Mouse (Mus musculus) forebrain, postnatal 0 days (tissue): ENCODE measurements around the gene Mogs. TPM values are rescaled to one million over a fixed set of nuclear protein-coding genes. Genes with fewer than 3 reads are reported as not detected.

ENCODE experiments used
- ATAC-seq: fragments of 200-750 bp; cut with Nextera tagmentation; 2 replicates; pipeline ENCODE4 v1.8.0; 2017; ENCODE audit warnings: mild to moderate bottlenecking, moderate library complexity
- DNase-seq: peaks from one replicate; pipeline ENCODE4 v3.0.0-alpha.2; 2015
- H3K27ac ChIP-seq: fragments of 300-500 bp; sonication (generic); 2 replicates; pipeline ENCODE4 v1.5.1; 2014; ENCODE audit warnings: low read depth, mild to moderate bottlenecking, antibody characterized with exemption, low read length, moderate library complexity, mixed read lengths
- H3K27me3 ChIP-seq: fragments of 300-500 bp; sonication (generic); 2 replicates; pipeline ENCODE4 v1.6.1; 2014; ENCODE audit warnings: mild to moderate bottlenecking, low read length, mixed read lengths; ENCODE audit not compliant: insufficient read depth
- H3K36me3 ChIP-seq: fragments of 300-500 bp; sonication (generic); 2 replicates; pipeline ENCODE4 v1.6.1; 2014; ENCODE audit warnings: mild to moderate bottlenecking, moderate library complexity; ENCODE audit not compliant: insufficient read depth
- H3K4me1 ChIP-seq: fragments of 300-500 bp; sonication (generic); 2 replicates; pipeline ENCODE4 v1.6.1; 2014; ENCODE audit warnings: antibody characterized with exemption; ENCODE audit not compliant: insufficient read depth
- H3K4me2 ChIP-seq: fragments of 300-500 bp; sonication (generic); 2 replicates; pipeline ENCODE4 v1.6.1; 2014; ENCODE audit warnings: low read depth, mild to moderate bottlenecking, moderate library complexity
- H3K4me3 ChIP-seq: fragments of 300-500 bp; sonication (generic); 2 replicates; pipeline ENCODE4 v1.5.1; 2014; ENCODE audit warnings: low read depth, low read length, mixed read lengths
- H3K9ac ChIP-seq: fragments of 300-500 bp; sonication (generic); 2 replicates; pipeline ENCODE4 v1.6.1; 2014; ENCODE audit warnings: mild to moderate bottlenecking
- H3K9me3 ChIP-seq: fragments of 300-500 bp; sonication (generic); 2 replicates; pipeline ENCODE4 v1.6.1; 2016; ENCODE audit warnings: low read length
- CTCF ChIP-seq: sonication (generic); IDR thresholded peaks from 2 replicates; pipeline ENCODE4 v1.5.1; 2016; ENCODE audit warnings: antibody characterized with exemption, control low read depth, low read depth
- WGBS: fragments of 180-500 bp; shearing (Covaris S2); extraction: QIAGEN DNeasy Blood & Tissue Kit; methylation state at CpG from one replicate; pipeline ENCODE4 v1.1.7; 2014; 5-methylcytosine and 5-hydroxymethylcytosine counted together
- polyA plus RNA-seq: library from polyadenylated mRNA; unstranded; fragments of >200 nt; fragmentation: Nextera tagmentation; extraction: Ambion mirVana; gene quantifications from 2 replicates; pipeline ENCODE4 v1.2.1, GENCODE M21; 2015
- total RNA-seq: library from RNA; depleted of rRNA; stranded (reverse); fragments of >200 nt; gene quantifications from 2 replicates; pipeline ENCODE4 v1.2.3, GENCODE M21; 2014

Mogs gene
- total and polyA plus RNA-seq, 2 experiments from 2014 or later = 17.4 to 43.5 TPM

DNA sequence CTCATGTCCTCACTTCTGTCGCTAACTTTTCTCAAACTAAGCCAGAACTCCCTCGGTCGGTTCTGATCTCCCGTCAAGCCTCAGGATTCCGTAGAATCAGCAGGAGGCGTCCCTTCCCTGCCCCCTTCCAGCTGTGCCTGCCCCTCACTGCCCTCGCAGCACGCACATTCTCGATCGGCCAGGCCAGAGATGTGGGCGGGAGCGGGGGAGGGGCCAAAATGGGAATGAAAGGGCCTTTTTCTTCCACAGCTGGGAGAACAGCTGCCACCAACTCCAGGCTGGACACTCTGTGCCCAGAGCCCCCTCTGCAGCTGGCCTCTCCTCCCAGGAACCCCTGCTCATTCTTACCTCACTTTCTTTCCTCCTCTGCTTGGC lies 22.3 kb downstream of the Mogs start:
- peak; percentile 42 for DNase-seq

DNA sequence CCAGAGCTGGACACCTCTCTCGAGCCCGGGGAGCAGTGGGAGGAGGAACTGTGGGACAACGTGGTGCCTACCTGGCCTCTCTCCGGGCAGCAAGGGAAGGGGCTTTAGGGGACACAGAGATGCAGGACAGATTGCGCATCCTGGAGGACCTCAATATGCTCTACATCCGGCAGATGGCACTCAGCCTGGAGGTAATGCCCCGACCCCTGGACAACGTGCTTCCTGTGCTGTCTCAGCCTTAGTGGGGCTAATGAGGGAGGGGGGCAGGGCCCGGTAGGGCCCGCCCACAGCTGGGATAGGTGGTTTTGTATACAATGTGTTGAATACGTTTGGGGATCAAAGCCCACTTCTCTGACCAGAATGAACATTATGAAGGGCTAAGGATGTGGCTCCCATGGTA lies 22.8 kb downstream of the Mogs start:
- peak overlapping the region; percentile 48 for H3K4me2 ChIP-seq
- H3K27me3 ChIP-seq = peaks cover 14% of the 10 kb centered on the region
- H3K4me1 ChIP-seq = no peaks in the 10 kb centered on the region
- DNase-seq (no peak), ATAC-seq (0 out of 2 replicates have a peak, but pooled peaks have one; percentile 5)
- H3K27ac ChIP-seq = peak overlapping the region; percentile 66
- 7% methylated on average over 11 of the region's 11 CpGs for WGBS
- no peak for TF ChIP-seq CTCF
- no peaks in the 10 kb centered on the region for H3K9me3 ChIP-seq
- no peaks in the 10 kb centered on the region for H3K36me3 ChIP-seq
- H3K4me3 ChIP-seq = 0 out of 2 replicates have a peak overlapping the region, but pooled peaks have one; percentile 26
- 0 out of 2 replicates have a peak overlapping the region, but pooled peaks have one; percentile 48 for H3K9ac ChIP-seq

More for the DNA sequence above, 22.3 kb downstream of the Mogs start:
- no peak for TF ChIP-seq CTCF
- peak; percentile 57 for ATAC-seq
- H3K27ac ChIP-seq = peak overlapping the region; percentile 72
- peak overlapping the region; percentile 48; the same call in 1 of the 2 replicates for H3K9ac ChIP-seq
- no peaks in the 10 kb centered on the region for H3K36me3 ChIP-seq
- H3K27me3 ChIP-seq = peaks cover 14% of the 10 kb centered on the region
- 4% methylated on average over 12 of the region's 12 CpGs for whole genome bisulfite sequencing
- no peaks in the 10 kb centered on the region for H3K9me3 ChIP-seq
- peak overlapping the region; percentile 26 for H3K4me3 ChIP-seq
- no peaks in the 10 kb centered on the region for H3K4me1 ChIP-seq
- H3K4me2 ChIP-seq = peak overlapping the region; percentile 48

DNA sequence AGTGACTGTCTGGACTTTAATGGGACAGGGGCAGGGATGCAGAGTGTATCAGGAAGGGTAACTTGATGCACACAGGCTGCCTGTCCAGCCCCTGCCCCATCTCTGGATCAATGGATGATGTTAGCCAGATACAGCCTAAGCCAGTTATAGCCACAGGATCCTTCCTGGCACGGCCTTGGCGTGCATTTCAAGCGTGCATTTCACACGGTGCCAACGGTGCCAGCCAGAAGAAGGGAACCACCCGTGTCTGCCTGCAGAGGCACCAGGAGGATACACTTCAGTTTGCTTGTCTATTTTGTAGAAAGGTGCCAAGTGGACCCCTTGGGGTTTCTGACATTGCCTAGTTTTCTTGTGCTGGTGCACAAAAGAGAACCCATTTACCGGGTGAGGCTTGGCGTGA lies 24.7 kb downstream of the Mogs start:
- Histone ChIP-seq H3K4me2 (no peak overlapping the region), H3K27ac (no peak overlapping the region), H3K4me1 (no peaks in the 10 kb centered on the region), H3K27me3 (peaks cover 11% of the 10 kb centered on the region), H3K9ac (no peak overlapping the region), H3K4me3 (no peak overlapping the region), H3K36me3 (no peaks in the 10 kb centered on the region), H3K9me3 (no peaks in the 10 kb centered on the region)
- 80% methylated on average over 8 of the region's 8 CpGs for WGBS
- DNase-seq (no peak), ATAC-seq (no peak)
- TF ChIP-seq CTCF = no peak

DNA sequence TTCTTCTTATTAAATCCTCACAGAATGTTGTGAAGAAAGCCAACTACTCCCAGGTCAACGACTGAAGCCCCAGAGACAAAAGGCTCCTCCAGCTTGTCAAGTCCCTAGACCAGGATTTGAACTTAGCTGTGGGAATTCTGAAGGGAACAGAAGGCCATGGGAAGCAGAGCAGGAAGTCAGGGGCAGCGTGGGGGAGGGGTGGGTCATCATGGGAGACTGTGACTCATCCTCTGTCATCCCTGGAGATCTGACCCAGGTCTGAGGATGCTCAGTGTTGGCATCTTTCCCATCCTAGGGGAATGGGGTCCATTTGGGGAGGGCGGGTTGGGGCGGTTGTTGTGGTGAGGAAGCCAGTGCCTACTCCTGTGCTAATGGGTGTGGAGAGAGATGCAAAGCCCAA lies 26.3 kb downstream of the Mogs start:
- ATAC-seq (no peak), DNase-seq (no peak)
- no peaks in the 10 kb centered on the region for H3K9me3 ChIP-seq
- H3K27ac ChIP-seq = no peak overlapping the region
- TF ChIP-seq CTCF = no peak
- no peaks in the 10 kb centered on the region for H3K4me1 ChIP-seq
- H3K4me3 ChIP-seq = peak overlapping the region; percentile 34
- H3K36me3 ChIP-seq = no peaks in the 10 kb centered on the region
- H3K9ac ChIP-seq = peak overlapping the region; percentile 65
- 30% methylated on average over 4 of the region's 4 CpGs for WGBS
- H3K27me3 ChIP-seq = peaks cover 4% of the 10 kb centered on the region
- peak overlapping the region; percentile 66 for H3K4me2 ChIP-seq

DNA sequence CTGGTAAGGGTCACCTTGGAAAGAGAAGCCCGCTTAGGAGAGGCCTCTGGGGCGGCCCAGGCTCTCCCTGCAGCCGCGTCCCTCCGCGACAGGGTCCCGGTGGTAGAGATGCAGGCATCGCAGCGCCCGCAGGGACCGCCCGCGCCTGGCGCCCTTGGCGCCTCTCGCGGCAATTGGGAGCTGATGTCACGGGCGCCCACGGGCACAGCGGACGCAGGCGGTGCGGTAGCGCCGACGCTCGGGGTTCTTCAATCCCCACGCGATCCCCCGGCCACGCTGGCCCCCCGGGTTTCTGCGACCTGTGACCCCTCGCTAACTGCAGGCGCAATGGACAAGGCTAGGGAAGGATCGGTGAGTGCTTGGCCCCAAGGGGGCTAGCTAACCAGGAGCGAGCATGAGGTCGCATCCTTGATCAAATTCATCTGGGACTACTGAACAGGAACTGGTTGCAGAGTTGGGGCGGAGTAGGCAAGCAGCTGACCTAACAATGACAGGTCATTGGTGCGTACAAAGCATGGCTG lies 27.0 kb downstream of the Mogs start:
- H3K36me3 ChIP-seq = no peaks in the 10 kb centered on the region
- no peaks in the 10 kb centered on the region for H3K4me1 ChIP-seq
- peaks cover 4% of the 10 kb centered on the region for H3K27me3 ChIP-seq
- TF ChIP-seq CTCF = peak; percentile 14; the same call in 1 of the 2 replicates
- H3K9me3 ChIP-seq = no peaks in the 10 kb centered on the region
- peak; percentile 81 for ATAC-seq
- 2% methylated on average over 41 of the region's 41 CpGs for WGBS
- H3K27ac ChIP-seq = no peak overlapping the region
- H3K4me2 ChIP-seq = peak overlapping the region; percentile 66
- H3K4me3 ChIP-seq = peak overlapping the region; percentile 34
- peak; percentile 68 for DNase-seq
- H3K9ac ChIP-seq = peak overlapping the region; percentile 65

DNA sequence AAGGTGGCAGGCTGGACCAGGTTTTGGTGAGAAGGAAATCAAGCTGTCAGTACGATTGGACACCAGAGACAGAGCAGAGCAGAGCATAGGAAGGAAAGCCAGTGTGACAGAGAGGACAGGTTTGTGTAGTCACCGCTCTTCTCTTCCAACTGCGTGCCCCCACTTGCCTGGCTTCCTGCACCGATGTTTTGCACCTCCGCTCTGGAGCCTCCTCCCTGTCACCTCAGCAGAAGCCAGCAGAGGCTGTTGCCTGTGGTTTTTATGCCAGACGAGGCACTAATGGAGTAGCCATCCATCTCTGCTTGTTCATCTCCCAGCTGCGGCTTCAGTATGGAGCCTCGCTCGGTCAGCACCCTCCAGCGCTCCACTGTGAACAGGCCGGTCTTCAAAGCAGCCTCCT lies 27.6 kb downstream of the Mogs start:
- no peak for DNase-seq
- Histone ChIP-seq H3K4me2 (peak overlapping the region; percentile 66; the same call in 1 of the 2 replicates), H3K27me3 (peaks cover 4% of the 10 kb centered on the region), H3K36me3 (no peaks in the 10 kb centered on the region), H3K9me3 (no peaks in the 10 kb centered on the region), H3K9ac (no peak overlapping the region), H3K4me3 (no peak overlapping the region), H3K27ac (no peak overlapping the region), H3K4me1 (no peaks in the 10 kb centered on the region)
- ATAC-seq = no peak
- 61% methylated on average over 11 of the region's 11 CpGs for WGBS
- no peak for TF ChIP-seq CTCF

DNA sequence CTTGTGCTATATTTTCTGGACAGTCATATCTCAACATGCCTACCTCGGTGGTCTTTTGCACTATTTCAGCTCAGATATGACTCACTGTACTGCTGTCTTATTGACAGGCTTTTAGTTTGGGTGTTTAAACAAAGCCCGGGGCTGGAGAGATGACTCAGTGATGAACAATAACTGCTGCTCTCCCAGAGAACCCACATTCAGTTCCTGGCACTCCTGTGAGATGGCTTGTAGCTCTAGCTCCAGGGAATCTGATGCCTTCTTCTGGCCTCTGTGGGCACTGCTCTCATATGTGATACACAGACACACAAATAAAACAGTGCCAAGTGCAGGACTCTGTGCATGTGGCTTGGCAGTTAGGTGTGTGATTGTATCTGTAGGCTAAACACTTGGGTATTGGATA lies 29.9 kb downstream of the Mogs start:
- WGBS = 88% methylated on average over 2 of the region's 2 CpGs
- no peaks in the 10 kb centered on the region for H3K4me1 ChIP-seq
- no peak overlapping the region for H3K9ac ChIP-seq
- peaks cover 4% of the 10 kb centered on the region for H3K27me3 ChIP-seq
- no peaks in the 10 kb centered on the region for H3K36me3 ChIP-seq
- H3K4me3 ChIP-seq = no peak overlapping the region
- H3K9me3 ChIP-seq = no peaks in the 10 kb centered on the region
- DNase-seq (no peak), ATAC-seq (no peak)
- no peak for TF ChIP-seq CTCF
- no peak overlapping the region for H3K27ac ChIP-seq
- no peak overlapping the region for H3K4me2 ChIP-seq
